Mouse (Mus musculus) left cerebral cortex, postnatal 25 days (tissue): ENCODE results near the gene 4930432M17Rik. TPM values are rescaled to one million over a fixed set of nuclear protein-coding genes. Genes with fewer than 3 reads are reported as not detected.

Source experiments
- DNase-seq, 2 experiments: peaks; one replicate each; pipeline ENCODE4 v3.0.0; 2022; ENCODE audit warnings: low spot score in 2 of 2, mixed read lengths in 1 of 2
- intact Hi-C: fragments of 180-260 bp; cut with DNase I; formaldehyde crosslinking; loops from one replicate; pipeline ENCODE4 v1.15.1; 2025
- total RNA-seq, 2 experiments: library from RNA; stranded (reverse); gene quantifications; 2 replicates each; pipeline ENCODE4 v1.2.3; 2021

Gene 4930432M17Rik
- not detected for total RNA-seq

- no peak for DNase-seq
- intact Hi-C loops, result no loop called here
Observed at GRCm38 (mm10) chr3:121670462-121670861, at the start of gene 4930432M17Rik. TSS of gene 4930432M17Rik (plus strand) at chr3:121670762.

- no peak for DNase-seq
- intact Hi-C loops, result no loop called here
Observed at GRCm38 (mm10) chr3:121625662-121626061, 44.9 kb upstream of the 4930432M17Rik start.

GRCm38 (mm10) chr3:121626273-121626672, 44.3 kb upstream of the 4930432M17Rik start:
- no peak for DNase-seq
- intact Hi-C loops, result no loop called here

GRCm38 (mm10) chr3:121628245-121628644, 42.3 kb upstream of the 4930432M17Rik start:
- no peak for DNase-seq
- intact Hi-C loops, result no loop called here

GRCm38 (mm10) chr3:121630626-121631025, 39.9 kb upstream of the 4930432M17Rik start:
- DNase-seq, result no peak
- intact Hi-C loops, result no loop called here

- intact Hi-C loops, result loop anchor here (5.0 kb wide), 1 partner anchor 52 kb away; no protein-coding TSS in a partner anchor
Observed at GRCm38 (mm10) chr3:121634963-121635362, 35.6 kb upstream of the 4930432M17Rik start.

GRCm38 (mm10) chr3:121635505-121635904, 35.1 kb upstream of the 4930432M17Rik start:
- intact Hi-C loops, result loop anchor here (5.0 kb wide), 1 partner anchor 52 kb away; no protein-coding TSS in a partner anchor
- DNase-seq, result no peak

More at GRCm38 (mm10) chr3:121634963-121635362, 35.6 kb upstream of the 4930432M17Rik start:
- DNase-seq, result no peak

GRCm38 (mm10) chr3:121636315-121636714, 34.2 kb upstream of the 4930432M17Rik start:
- intact Hi-C loops, result loop anchor here (2.0 to 5.0 kb wide), 3 partner anchors 51 to 100 kb away; partner anchors contain the start of gene F3
- DNase-seq, result peak; percentile 72 to 75

GRCm38 (mm10) chr3:121636748-121637147, 33.8 kb upstream of the 4930432M17Rik start:
- intact Hi-C loops, result loop anchor here (2.0 to 5.0 kb wide), 3 partner anchors 51 to 100 kb away; partner anchors contain the start of gene F3
- DNase-seq, result no peak

GRCm38 (mm10) chr3:121637792-121638191, 32.8 kb upstream of the 4930432M17Rik start:
- no peak for DNase-seq
- intact Hi-C loops, result loop anchor here (2.0 to 5.0 kb wide), 3 partner anchors 50 to 99 kb away; partner anchors contain the start of gene F3

- intact Hi-C loops, result loop anchor here (5.0 kb wide), 1 partner anchor 49 kb away; no protein-coding TSS in a partner anchor
- no peak for DNase-seq
Observed at GRCm38 (mm10) chr3:121638241-121638640, 32.3 kb upstream of the 4930432M17Rik start.

- no peak for DNase-seq
- intact Hi-C loops, result no loop called here
Observed at GRCm38 (mm10) chr3:121640611-121641010, 30.0 kb upstream of the 4930432M17Rik start.

- DNase-seq, result peak in 1 of 2 experiments; percentile 22
- intact Hi-C loops, result no loop called here
Observed at GRCm38 (mm10) chr3:121643236-121643635, 27.3 kb upstream of the 4930432M17Rik start.

- intact Hi-C loops, result no loop called here
- no peak for DNase-seq
Observed at GRCm38 (mm10) chr3:121645447-121645846, 25.1 kb upstream of the 4930432M17Rik start.

GRCm38 (mm10) chr3:121646364-121647048, 24.1 kb upstream of the 4930432M17Rik start:
- intact Hi-C loops, result no loop called here
- no peak for DNase-seq

- intact Hi-C loops, result no loop called here
- peak in 1 of 2 experiments; percentile 47 for DNase-seq
Observed at GRCm38 (mm10) chr3:121648238-121648778, 22.3 kb upstream of the 4930432M17Rik start.

GRCm38 (mm10) chr3:121650052-121650671, 20.4 kb upstream of the 4930432M17Rik start:
- intact Hi-C loops, result no loop called here

GRCm38 (mm10) chr3:121651710-121652109, 18.9 kb upstream of the 4930432M17Rik start:
- intact Hi-C loops, result no loop called here
- no peak for DNase-seq

More at GRCm38 (mm10) chr3:121650052-121650671, 20.4 kb upstream of the 4930432M17Rik start:
- no peak for DNase-seq

GRCm38 (mm10) chr3:121652186-121652585, 18.4 kb upstream of the 4930432M17Rik start:
- intact Hi-C loops, result no loop called here
- no peak for DNase-seq

- intact Hi-C loops, result no loop called here
- no peak for DNase-seq
Observed at GRCm38 (mm10) chr3:121656922-121657321, 13.6 kb upstream of the 4930432M17Rik start.
